Mouse (Mus musculus): Measurements from ENCODE around the gene Csnka2ip.

The Csnka2ip gene

GRCm38 (mm10) chr16:64602308-64602707 is at the start of gene Csnka2ip:
Csnka2ip (minus strand) TSS chr16:64602408.
- no peak for DNase-seq

DNA sequence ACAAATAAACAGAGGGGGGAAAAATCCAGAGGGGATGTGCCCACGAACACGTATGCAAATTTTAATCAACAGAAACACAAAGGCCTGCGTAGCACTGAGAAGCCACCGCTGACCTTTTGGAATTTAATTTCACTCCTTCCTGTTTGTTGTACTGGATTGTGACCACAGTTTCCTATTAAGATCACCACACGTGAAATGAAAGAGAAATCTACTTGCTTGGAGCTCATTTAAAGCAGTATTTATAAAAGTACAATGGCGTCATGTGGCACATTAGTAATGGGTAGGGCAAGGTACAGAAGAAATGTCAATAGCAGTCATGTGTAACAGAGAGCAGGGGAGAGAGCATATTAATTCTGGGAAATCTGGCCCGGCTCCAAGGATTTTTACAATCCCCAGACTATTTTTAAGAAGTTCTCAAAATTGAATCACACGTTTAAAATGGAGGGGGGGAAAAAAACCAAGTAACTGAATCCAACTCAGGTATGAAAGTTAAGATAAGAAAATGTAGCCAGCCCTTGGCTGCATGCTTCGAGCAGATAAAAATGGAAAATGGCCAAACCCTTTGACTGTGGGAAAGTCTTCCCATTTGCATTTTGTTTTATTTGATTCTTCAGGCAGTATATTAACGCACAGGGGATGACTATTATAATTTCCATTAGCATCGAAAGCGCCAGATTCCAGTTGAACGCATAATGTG is 47.5 kb upstream of the Csnka2ip start:
- DNase-seq, result no peak

DNA sequence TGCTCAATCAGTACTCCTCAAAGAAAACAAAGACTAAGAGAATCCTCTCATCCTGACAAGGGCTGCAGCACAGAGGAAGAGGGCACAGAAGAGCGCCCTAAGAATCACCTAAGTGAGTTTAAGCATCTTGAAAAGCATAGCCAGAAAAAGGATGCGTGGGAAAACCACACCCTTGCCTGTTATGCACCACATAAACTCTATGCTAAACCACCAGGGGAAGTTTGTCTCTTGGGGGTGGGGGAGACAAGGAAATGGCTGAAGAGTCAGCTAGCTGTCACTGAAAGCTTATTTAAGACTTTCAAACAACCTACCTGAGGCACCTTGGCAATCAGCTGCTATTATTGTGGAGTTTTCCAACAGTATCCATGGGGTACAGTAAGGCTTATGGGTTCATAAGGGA is 45.6 kb upstream of the Csnka2ip start:
- DNase-seq, result no peak

GRCm38 (mm10) chr16:64635110-64635509 is 32.9 kb upstream of the Csnka2ip start:
- no peak for DNase-seq

DNA sequence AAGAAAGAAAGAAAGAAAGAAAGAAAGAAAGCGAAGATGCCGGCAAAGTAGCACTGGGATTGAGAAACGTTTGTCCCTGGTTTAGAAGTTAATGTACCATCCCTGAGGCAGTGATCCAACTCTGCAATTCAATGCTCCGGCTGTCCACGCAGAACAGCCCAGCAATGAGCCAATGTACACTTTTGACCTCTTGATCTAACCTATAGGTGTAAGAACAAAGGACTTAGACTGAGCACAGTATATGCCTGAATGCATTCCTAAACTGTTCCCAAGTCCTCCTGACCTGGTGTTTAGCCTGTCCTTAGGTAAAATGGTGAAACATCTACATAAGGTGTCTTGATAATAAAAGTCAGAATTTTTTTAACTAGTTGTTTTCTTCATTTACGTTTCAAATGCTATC is 17.9 kb upstream of the Csnka2ip start:
- DNase-seq, result no peak

GRCm38 (mm10) chr16:64614648-64615047 is 12.4 kb upstream of the Csnka2ip start:
- no peak for DNase-seq

DNA sequence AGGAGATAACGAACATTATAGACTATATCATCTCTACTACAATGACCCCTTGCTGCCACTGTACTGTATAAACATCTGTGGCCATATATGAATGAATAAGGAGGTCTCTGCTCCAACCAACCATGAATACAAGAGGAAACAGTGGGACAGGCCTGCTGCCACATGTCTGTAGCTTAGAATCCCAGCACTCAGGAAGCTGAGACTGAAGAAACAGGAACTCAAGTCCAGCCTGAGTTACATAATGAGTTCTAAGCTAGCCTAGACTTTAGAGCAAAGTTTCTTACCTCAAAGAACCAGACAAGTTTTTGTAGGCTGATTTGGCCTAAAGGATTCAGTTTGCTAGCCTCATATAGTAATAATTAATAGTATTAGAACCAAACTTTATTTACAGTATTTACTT is 5.6 kb upstream of the Csnka2ip start:
- no peak for DNase-seq

DNA sequence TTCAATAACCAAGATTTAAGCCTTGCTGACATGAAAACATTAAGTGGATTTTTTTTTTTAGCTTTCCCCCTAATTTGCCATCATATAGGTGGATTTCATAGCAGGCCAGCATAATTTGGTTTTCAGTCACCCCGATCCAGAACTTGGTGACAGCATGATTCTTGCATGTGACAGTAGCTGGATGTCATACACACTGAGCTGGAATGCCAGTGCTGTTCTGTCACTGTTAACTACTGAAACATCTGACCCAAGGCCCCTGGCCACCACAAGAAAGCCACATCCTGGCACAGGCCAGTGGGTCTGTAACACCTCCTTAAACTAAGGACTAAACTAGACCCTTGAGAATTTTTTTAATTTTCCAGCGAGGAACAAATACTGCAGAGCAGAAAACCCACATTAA is 15.4 kb downstream of the Csnka2ip start:
- DNase-seq, result no peak

DNA sequence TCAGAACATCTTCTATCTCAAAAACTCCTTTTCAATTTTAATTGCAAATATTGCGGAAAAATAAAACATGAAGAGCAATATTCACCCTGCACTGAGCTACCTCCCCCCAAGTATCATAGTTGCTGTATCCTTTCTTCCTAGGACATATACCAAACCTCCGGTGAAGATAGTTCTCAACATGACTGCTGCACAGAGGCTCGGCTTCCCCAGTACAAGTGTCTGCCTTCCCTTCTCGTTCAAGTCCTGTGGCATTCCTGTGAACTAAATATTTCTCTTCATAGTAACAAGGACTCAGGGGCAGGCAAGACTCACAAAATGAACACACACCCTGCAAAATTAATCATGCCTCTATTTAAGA is 16.0 kb downstream of the Csnka2ip start:
- no peak for DNase-seq

GRCm38 (mm10) chr16:64585599-64586261 is 16.5 kb downstream of the Csnka2ip start:
- no peak for DNase-seq

DNA sequence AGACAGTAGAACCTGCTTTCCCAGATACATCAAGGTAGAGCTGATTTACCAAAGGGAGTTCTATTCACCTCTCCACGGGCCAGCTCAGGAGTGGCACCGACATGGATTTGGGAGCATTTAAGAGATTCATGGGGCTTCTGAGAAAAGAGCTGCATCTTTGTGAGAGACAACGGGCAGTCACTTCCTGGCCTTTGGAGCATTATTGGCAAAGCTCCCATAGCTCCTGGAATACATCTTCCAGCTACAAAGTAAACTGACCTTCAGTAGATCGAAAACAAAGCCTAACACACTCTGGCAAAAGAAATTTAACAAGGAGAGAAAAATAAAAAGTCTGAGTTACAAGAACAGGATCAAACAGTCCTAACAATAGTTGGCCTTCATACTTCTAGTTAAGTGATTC is 17.6 kb downstream of the Csnka2ip start:
- DNase-seq, result no peak

DNA sequence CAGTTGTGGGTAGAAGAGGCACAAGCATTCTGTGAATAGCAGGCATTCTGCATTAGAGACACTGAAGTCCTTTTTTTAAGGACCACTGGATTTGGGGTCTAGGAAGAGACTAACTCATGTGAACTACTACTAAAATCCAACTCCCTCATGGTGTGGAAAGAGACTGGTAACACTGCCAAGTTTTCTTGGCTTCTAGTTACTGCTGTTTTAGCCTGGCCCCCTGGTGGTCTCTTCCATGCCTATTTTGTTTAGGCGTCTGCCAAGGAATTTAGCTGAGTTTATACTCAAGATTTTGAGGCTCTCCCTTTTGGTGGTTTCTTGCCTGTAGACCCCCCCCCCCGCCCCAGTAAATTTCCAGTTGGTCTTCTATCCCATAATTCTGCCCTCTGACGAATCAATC is 18.8 kb downstream of the Csnka2ip start:
- DNase-seq, result no peak

DNA sequence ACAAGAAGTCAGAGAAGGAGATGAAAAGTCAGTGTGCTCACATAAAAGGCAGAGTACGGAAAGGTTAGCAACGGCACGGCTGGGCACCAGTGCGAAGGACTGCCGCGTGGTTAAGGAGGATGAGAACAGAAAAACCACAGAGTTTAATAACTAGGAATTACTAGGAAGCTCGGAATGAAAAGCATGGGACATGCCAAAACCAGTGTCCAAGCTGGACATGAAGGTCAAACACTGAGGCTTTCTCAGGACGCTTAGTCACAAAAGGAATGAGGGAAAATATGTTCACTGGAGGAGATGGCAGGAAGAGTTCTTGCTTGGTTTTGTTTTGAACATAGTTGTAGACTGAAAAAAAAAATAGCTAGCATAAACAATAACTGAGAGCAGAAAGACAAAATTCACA is 32.7 kb downstream of the Csnka2ip start:
- DNase-seq, result no peak

DNA sequence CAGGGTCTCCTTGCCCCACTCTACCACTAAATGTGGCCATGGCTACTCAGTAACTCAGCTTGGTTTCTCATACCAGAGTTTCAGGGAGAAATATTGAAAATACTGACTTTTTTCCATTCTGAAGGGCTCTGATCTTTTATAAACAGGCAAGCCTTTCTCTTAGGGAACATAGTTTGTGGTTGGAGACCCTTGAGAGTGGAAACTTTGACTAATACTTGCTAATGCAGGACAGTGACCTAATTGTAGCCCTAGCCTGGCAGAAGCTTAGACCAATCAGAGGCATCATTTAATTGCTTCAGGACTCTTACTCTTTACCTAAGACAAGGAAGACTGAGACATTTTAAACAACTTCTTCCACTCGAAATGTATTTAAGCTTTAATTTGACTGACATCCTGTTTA is 39.1 kb downstream of the Csnka2ip start:
- DNase-seq, result no peak

DNA sequence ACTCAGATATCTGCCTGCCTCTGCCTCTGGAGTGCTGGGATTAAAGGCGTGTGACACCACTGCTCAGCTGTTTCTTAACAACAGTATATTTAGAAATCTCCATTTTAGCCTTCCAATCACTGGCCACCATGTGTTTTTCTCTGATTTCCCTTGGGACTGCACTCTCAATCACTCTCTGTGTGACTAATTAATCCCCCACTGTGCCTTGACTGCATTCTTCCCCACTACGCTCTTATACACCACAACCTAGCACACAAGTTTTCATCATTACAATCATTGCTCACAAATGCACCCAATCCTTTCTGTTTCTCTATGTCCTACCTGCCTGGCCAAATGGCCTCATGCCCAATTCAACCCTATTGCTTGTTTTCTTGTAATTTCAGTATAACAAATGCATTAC is 43.7 kb downstream of the Csnka2ip start:
- DNase-seq, result no peak

- no peak for DNase-seq
Observed at GRCm38 (mm10) chr16:64526883-64527282, 75.3 kb downstream of the Csnka2ip start.

GRCm38 (mm10) chr16:64524051-64524645 is 78.1 kb downstream of the Csnka2ip start:
- no peak for DNase-seq

GRCm38 (mm10) chr16:64513423-64513822 is 88.8 kb downstream of the Csnka2ip start:
- no peak for DNase-seq
